In the genomic region with DNA sequence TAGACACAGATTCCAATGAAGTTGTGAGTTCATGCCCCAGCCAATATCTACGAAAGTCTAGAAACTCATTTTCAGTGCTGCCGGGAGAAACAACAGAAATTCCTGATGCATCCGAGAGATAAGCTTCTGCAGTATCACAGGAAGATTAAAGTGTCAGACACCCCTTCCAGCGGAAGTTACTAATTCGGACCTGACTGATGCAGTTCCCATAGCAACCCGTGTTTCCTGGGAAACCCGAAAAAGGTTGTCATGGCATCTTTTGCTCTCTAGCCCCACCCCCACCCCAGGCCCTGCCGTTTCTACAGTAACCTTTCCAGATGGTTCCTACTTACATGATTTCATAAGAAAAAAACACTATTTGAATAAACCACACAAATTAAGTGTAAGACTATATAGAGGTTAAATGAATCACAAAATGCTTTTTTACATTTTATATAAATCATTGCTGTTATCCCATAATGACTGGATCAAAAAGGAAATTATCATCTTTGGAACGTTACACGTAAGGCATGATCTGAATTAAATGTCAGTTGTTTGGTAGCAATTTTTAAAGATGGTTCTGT, we compare ENCODE assay signal across 10 mouse cellular contexts. TPM values are rescaled to one million over a fixed set of nuclear protein-coding genes. Genes with fewer than 3 reads are reported as not detected.
DNase-seq lines count a peak whose midpoint lies in the region; ATAC-seq lines count a peak whose summit lies in the region.
"Had no signal": no experiment of that assay in that cellular context is flagged by ENCODE, and none has a peak within 500 bp of the region (broad histone marks: within the 10 kb centered on the region; RNA-seq: fewer than 3 reads in every experiment).

No protein-coding gene starts in this region.

- peak overlapping the region; percentile 88 for H3K4me2 ChIP-seq in midbrain, embryonic 12.5 days (replicated peaks)

- no peaks in the 10 kb centered on the region for H3K36me3 ChIP-seq in embryonic facial prominence, embryonic 10.5 days (replicated peaks)
- H3K36me3 ChIP-seq in midbrain, embryonic 12.5 days: no peaks in the 10 kb centered on the region

- DNase-seq in kidney, postnatal 10 days: peak; percentile 5
- DNase-seq in kidney, postnatal 25 days: no peak
- DNase-seq in embryonic facial prominence, embryonic 10.5 days (ENCODE audit: low spot score): peak; percentile 27
- DNase-seq in layer of hippocampus, adult 18-20 months (ENCODE audit: low spot score in 2 of 2): peak; percentile 56 to 83
- DNase-seq in spleen, postnatal 36 days (ENCODE audit: low spot score in 2 of 2): peak; percentile 37 to 60
- DNase-seq in ovary, adult 18-20 months (ENCODE audit: low spot score): no peak
- no peak for DNase-seq in testis, postnatal 14 days (ENCODE audit: low spot score)

- peaks cover 38% of the 10 kb centered on the region for H3K4me1 ChIP-seq in embryonic facial prominence, embryonic 10.5 days
- peaks cover 55% of the 10 kb centered on the region for H3K4me1 ChIP-seq in midbrain, embryonic 12.5 days

- no peaks in the 10 kb centered on the region for H3K9me3 ChIP-seq in embryonic facial prominence, embryonic 10.5 days
- H3K9me3 ChIP-seq in midbrain, embryonic 12.5 days: no peaks in the 10 kb centered on the region

- ATAC-seq in midbrain, embryonic 12.5 days (ENCODE audit: low FRiP score, low read depth): no peak
- ATAC-seq: Patski had no signal

- H3K9ac ChIP-seq in midbrain, embryonic 12.5 days (replicated peaks): no peak overlapping the region

- H3K4me3 ChIP-seq in embryonic facial prominence, embryonic 10.5 days: peak overlapping the region; percentile 25; the same call in 1 of the 2 replicates
- peak overlapping the region; percentile 79 for H3K4me3 ChIP-seq in midbrain, embryonic 12.5 days

- H3K27ac ChIP-seq in embryonic facial prominence, embryonic 10.5 days (replicated peaks): no peak overlapping the region
- H3K27ac ChIP-seq in midbrain, embryonic 12.5 days (replicated peaks): no peak overlapping the region
- H3K27ac ChIP-seq: kidney, postnatal 0 days had no signal

- WGBS in embryonic facial prominence, embryonic 10.5 days: 63% methylated on average over 10 of the region's 10 CpGs
- 22% methylated on average over 10 of the region's 10 CpGs for WGBS in midbrain, embryonic 12.5 days

- peaks cover 18% of the 10 kb centered on the region for H3K27me3 ChIP-seq in embryonic facial prominence, embryonic 10.5 days (replicated peaks; ENCODE audit: low read depth, poor library complexity, severe bottlenecking)
- H3K27me3 ChIP-seq in midbrain, embryonic 12.5 days: peaks cover 12% of the 10 kb centered on the region

RNA-seq across cellular contexts. Expression of gene Kcna3, which starts 2.8 kb away (rescaled TPM):
- polyA plus RNA-seq in embryonic facial prominence, embryonic 10.5 days (2016; fragmentation: Nextera tagmentation; extraction: Ambion mirVana): 2.1 and 2.3 TPM in 2 replicates
- 10 to 100 TPM; 21.6 to 26.7 TPM for total RNA-seq in layer of hippocampus, adult 18-20 months (2021)
- polyA plus RNA-seq in midbrain, embryonic 12.5 days (2016; fragmentation: Nextera tagmentation; extraction: Ambion mirVana): 8.9 and 10.1 TPM in 2 replicates
- polyA plus RNA-seq: Patski had no signal

Comparison
In these comparisons a context has a peak if more than half of its experiments do, and no peak if none do; other contexts are left out.
1. DNase-seq: peak in kidney, postnatal 10 days (single experiment), embryonic facial prominence, embryonic 10.5 days (single experiment), layer of hippocampus, adult 18-20 months (2 of 2) and spleen, postnatal 36 days (2 of 2); none in kidney, postnatal 25 days (0 of 2), ovary, adult 18-20 months (single experiment) and testis, postnatal 14 days (single experiment).